Mouse (Mus musculus) lung, embryonic 15.5 days (tissue): ENCODE data around the gene Pcare. TPM values are rescaled to one million over a fixed set of nuclear protein-coding genes. Genes with fewer than 3 reads are reported as not detected.
"Not testable (repeated sequence)": the region's sequence is repeated elsewhere in the genome, so short reads cannot be mapped to it uniquely, and the experiment has no call there.

Experiments
- ATAC-seq: fragments of 200-750 bp; cut with Nextera tagmentation; 2 replicates; pipeline ENCODE4 v1.8.0; 2017; ENCODE audit warnings: moderate number of reproducible peaks, borderline replicate concordance; ENCODE audit not compliant: low FRiP score, low TSS enrichment; ENCODE audit errors: extremely low read depth
- H3K27ac ChIP-seq: fragments of 300-500 bp; sonication (generic); 2 replicates; pipeline ENCODE4 v1.5.1; 2015; ENCODE audit warnings: moderate library complexity, mild to moderate bottlenecking, inconsistent platforms
- H3K27me3 ChIP-seq: fragments of 300-500 bp; sonication (generic); 2 replicates; pipeline ENCODE4 v1.6.1; 2015; ENCODE audit warnings: inconsistent platforms
- H3K36me3 ChIP-seq: fragments of 300-500 bp; sonication (generic); 2 replicates; pipeline ENCODE4 v1.6.1; 2015; ENCODE audit warnings: inconsistent platforms
- H3K4me1 ChIP-seq: fragments of 300-500 bp; sonication (generic); 2 replicates; pipeline ENCODE4 v1.6.1; 2015; ENCODE audit warnings: inconsistent platforms
- H3K4me2 ChIP-seq: fragments of 300-500 bp; sonication (generic); 2 replicates; pipeline ENCODE4 v1.6.1; 2015; ENCODE audit warnings: inconsistent platforms, mild to moderate bottlenecking, moderate library complexity
- H3K4me3 ChIP-seq: fragments of 300-500 bp; sonication (generic); 2 replicates; pipeline ENCODE4 v1.5.1; 2015; ENCODE audit warnings: mild to moderate bottlenecking, inconsistent platforms
- H3K9ac ChIP-seq: fragments of 300-500 bp; sonication (generic); 2 replicates; pipeline ENCODE4 v1.6.1; 2015; ENCODE audit warnings: inconsistent platforms
- H3K9me3 ChIP-seq: fragments of 300-500 bp; sonication (generic); 2 replicates; pipeline ENCODE4 v1.6.1; 2016; ENCODE audit warnings: inconsistent platforms
- WGBS: fragments of 180-500 bp; shearing (Covaris S2); methylation state at CpG from one replicate; pipeline ENCODE4 v1.1.7; 2015; 5-methylcytosine and 5-hydroxymethylcytosine counted together
- polyA plus RNA-seq: library from polyadenylated mRNA; unstranded; fragments of >200 nt; fragmentation: Nextera tagmentation; extraction: Ambion mirVana; gene quantifications from 2 replicates; pipeline ENCODE4 v1.2.1, GENCODE M21; 2015

Gene Pcare
- polyA plus RNA-seq, 1 experiment from 2014 or later: not detected

DNA sequence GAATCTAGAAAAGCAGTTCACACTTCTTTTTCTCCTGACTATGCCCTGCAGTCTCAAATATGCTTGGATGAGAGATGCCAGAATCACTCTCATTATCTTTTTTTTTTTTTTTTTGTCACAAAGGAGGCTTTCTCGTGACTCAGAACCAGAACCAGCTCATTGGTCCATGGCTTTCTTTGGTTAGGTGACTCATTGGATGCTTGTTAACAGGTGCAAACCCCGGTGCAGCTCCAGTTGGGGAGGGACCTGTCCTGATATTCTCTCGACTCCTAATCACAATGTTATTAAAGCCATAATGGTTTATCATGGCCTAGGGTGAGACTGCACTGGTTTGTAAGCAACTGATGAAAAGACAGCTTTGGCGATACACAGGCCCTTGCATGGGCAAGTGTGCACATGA, 21.5 kb upstream of the Pcare start:
- no peaks in the 10 kb centered on the region for H3K9me3 ChIP-seq
- H3K4me1 ChIP-seq: no peaks in the 10 kb centered on the region
- H3K36me3 ChIP-seq: no peaks in the 10 kb centered on the region
- WGBS: 69% methylated on average over 4 of the region's 4 CpGs
- no peak overlapping the region for H3K27ac ChIP-seq
- H3K4me2 ChIP-seq: no peak overlapping the region
- no peaks in the 10 kb centered on the region for H3K27me3 ChIP-seq
- no peak for ATAC-seq
- H3K9ac ChIP-seq: no peak overlapping the region
- no peak overlapping the region for H3K4me3 ChIP-seq

DNA sequence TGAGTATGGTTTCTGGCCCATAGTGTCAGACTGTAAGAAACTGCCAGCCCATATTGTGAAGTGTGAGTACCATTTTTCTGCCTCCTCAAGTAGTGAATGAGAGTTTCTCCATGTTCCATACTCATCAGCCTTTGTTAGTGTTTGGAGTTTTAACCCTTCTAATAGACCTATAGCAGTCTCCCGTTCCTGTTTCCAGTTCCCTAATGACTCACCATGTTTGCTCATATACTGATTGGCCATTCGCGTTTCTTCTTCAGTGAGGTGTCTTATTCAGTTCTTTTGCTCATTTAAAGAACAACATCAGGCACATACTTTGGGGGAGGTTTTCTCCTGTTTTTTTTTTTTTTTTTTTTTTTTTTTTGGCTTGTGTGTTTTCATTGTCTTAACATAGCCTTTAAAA, 18.0 kb upstream of the Pcare start:
- H3K27ac ChIP-seq: no peak overlapping the region
- no peak overlapping the region for H3K9ac ChIP-seq
- H3K4me3 ChIP-seq: no peak overlapping the region
- H3K27me3 ChIP-seq: no peaks in the 10 kb centered on the region
- H3K4me2 ChIP-seq: no peak overlapping the region
- H3K36me3 ChIP-seq: no peaks in the 10 kb centered on the region
- no peaks in the 10 kb centered on the region for H3K9me3 ChIP-seq
- ATAC-seq: no peak
- 81% methylated on average over 3 of the region's 3 CpGs for WGBS
- no peaks in the 10 kb centered on the region for H3K4me1 ChIP-seq

- WGBS: 52% methylated on average over 6 of the region's 6 CpGs
- no peak overlapping the region for H3K9ac ChIP-seq
- H3K27me3 ChIP-seq: no peaks in the 10 kb centered on the region
- no peak for ATAC-seq
- H3K4me3 ChIP-seq: no peak overlapping the region
- H3K27ac ChIP-seq: no peak overlapping the region
- no peaks in the 10 kb centered on the region for H3K36me3 ChIP-seq
- H3K9me3 ChIP-seq: no peaks in the 10 kb centered on the region
- no peak overlapping the region for H3K4me2 ChIP-seq
- H3K4me1 ChIP-seq: no peaks in the 10 kb centered on the region
These were observed 16.9 kb upstream of the Pcare start for GRCm38 (mm10) chr17:71769564-71769963.

DNA sequence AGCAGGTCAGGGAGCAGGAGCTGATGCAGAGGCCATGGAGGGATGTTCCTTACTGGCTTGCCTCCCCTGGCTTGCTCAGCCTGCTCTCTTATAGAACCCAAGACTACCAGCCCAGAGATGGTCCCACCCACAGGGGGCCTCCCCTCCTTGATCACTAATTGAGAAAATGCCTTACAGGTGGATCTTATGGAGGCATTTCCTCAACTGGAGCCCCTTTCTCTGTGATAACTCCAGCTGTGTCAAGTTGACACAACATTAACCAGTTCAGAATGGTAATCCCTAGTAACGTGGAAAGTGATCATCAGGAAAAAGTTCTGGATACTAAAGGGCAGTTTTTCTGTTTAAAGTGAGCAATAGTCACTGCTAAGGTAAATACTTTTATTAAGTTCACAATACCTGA, 15.5 kb upstream of the Pcare start, which contains the start of gene Clip4:
Clip4 (plus strand) TSS at position 301 of the 400 bp plus-strand sequence.
- not testable (repeated sequence) for ATAC-seq, H3K27ac ChIP-seq, H3K9ac ChIP-seq, H3K9me3 ChIP-seq, H3K36me3 ChIP-seq, H3K27me3 ChIP-seq, H3K4me2 ChIP-seq, H3K4me3 ChIP-seq, H3K4me1 ChIP-seq
- 61% methylated on average over 1 of the region's 1 CpGs for WGBS

DNA sequence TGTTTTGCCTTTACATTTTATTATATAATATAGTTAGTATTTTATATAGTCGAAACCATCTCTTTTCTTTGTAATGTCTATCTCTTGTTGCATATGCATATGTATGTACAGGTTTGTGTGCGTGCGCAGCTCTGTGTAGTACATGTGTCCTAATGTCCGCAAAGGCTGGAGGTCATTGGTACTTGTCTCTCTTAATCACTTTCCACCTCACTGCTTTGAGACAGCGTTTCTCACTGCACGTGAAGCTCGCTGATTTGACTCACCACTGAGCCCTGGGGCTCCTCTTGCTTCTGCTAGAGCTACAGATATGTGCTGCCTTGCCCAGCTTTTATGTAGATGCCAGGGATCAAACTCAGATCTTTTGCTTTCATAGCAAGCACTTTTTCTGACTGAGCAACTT, 7.8 kb upstream of the Pcare start:
- Histone ChIP-seq H3K9ac (no peak overlapping the region), H3K4me3 (no peak overlapping the region), H3K36me3 (no peaks in the 10 kb centered on the region), H3K4me1 (no peaks in the 10 kb centered on the region), H3K27me3 (no peaks in the 10 kb centered on the region), H3K4me2 (no peak overlapping the region), H3K9me3 (no peaks in the 10 kb centered on the region), H3K27ac (no peak overlapping the region)
- no peak for ATAC-seq
- WGBS: 75% methylated on average over 7 of the region's 7 CpGs

DNA sequence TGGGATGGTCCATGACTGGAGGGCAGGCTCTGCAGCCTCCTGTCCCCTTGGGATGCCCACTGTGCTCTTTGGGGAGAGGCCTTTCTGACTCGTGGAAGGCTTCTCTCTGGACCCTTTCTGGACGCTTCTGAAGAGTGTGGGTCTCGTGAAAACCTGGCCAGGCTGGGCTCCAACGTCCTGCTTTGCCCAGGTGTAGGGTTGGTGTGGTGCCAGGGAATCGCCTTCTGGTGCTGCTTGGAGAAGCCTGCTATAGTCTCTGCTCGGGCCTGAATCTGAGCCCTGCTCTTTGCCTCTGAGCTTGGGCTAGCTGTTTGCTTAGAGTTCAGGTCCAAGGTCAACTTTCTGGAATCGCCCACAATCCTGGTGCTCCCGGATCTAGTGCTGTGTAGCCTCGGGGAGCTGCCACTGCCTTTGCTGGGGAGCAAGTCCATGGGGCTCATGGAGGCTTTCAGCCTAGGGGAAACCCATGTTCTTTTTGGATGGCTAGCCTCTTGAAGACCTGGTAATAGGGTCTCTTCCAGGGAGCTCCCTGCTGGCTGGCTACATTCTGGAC, 3.0 kb downstream of the Pcare start:
- Histone ChIP-seq H3K27ac (no peak overlapping the region), H3K4me1 (no peaks in the 10 kb centered on the region), H3K9ac (no peak overlapping the region), H3K9me3 (no peaks in the 10 kb centered on the region), H3K27me3 (no peaks in the 10 kb centered on the region), H3K4me2 (no peak overlapping the region), H3K36me3 (no peaks in the 10 kb centered on the region), H3K4me3 (no peak overlapping the region)
- WGBS: 68% methylated on average over 9 of the region's 9 CpGs
- no peak for ATAC-seq

GRCm38 (mm10) chr17:71747561-71747960, 5.1 kb downstream of the Pcare start:
- ATAC-seq: no peak
- H3K9ac ChIP-seq: no peak overlapping the region
- H3K4me3 ChIP-seq: no peak overlapping the region
- H3K27me3 ChIP-seq: no peaks in the 10 kb centered on the region
- no peak overlapping the region for H3K27ac ChIP-seq
- no peak overlapping the region for H3K4me2 ChIP-seq
- WGBS: 59% methylated on average over 8 of the region's 8 CpGs
- no peaks in the 10 kb centered on the region for H3K36me3 ChIP-seq
- peaks cover 9% of the 10 kb centered on the region; the same call in 1 of the 2 replicates for H3K4me1 ChIP-seq
- no peaks in the 10 kb centered on the region for H3K9me3 ChIP-seq

- no peak for ATAC-seq
- Histone ChIP-seq H3K4me3 (no peak overlapping the region), H3K9me3 (no peaks in the 10 kb centered on the region), H3K36me3 (no peaks in the 10 kb centered on the region), H3K27me3 (no peaks in the 10 kb centered on the region), H3K4me2 (no peak overlapping the region), H3K4me1 (peaks cover 9% of the 10 kb centered on the region; the same call in 1 of the 2 replicates), H3K9ac (no peak overlapping the region), H3K27ac (no peak overlapping the region)
- 72% methylated on average over 9 of the region's 9 CpGs for WGBS
These were observed 6.6 kb downstream of the Pcare start for GRCm38 (mm10) chr17:71746114-71746513.

DNA sequence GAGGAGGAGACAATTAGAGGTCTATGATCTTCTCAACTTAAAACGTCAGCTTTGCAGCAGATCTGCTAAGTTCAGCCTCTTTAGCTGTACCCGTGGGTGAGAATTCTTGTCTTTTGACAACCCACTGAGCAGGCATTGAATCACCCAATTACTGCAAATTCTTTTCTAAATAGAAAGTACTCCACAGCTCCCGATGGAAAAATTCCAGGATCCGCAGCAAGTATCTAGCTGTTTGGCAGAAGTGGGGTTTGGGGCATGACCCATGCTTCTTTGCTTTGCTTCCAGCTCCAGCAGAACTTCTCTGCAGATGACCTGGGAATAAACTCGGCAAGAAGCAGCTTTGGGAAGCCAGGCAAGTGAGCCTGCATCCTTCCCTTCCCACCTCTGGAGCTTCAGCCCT, 9.8 kb downstream of the Pcare start:
- no peak overlapping the region for H3K9ac ChIP-seq
- H3K9me3 ChIP-seq: no peaks in the 10 kb centered on the region
- no peak for ATAC-seq
- H3K4me3 ChIP-seq: no peak overlapping the region
- no peaks in the 10 kb centered on the region for H3K36me3 ChIP-seq
- H3K27ac ChIP-seq: no peak overlapping the region
- 13% methylated on average over 5 of the region's 5 CpGs for WGBS
- no peaks in the 10 kb centered on the region for H3K27me3 ChIP-seq
- no peak overlapping the region for H3K4me2 ChIP-seq
- peaks cover 9% of the 10 kb centered on the region; the same call in 1 of the 2 replicates for H3K4me1 ChIP-seq

GRCm38 (mm10) chr17:71742156-71742555, 10.5 kb downstream of the Pcare start:
- Histone ChIP-seq H3K4me1 (peaks cover 9% of the 10 kb centered on the region; the same call in 1 of the 2 replicates), H3K9ac (no peak overlapping the region), H3K9me3 (no peaks in the 10 kb centered on the region), H3K36me3 (no peaks in the 10 kb centered on the region), H3K4me2 (no peak overlapping the region), H3K27ac (no peak overlapping the region), H3K4me3 (no peak overlapping the region), H3K27me3 (no peaks in the 10 kb centered on the region)
- no peak for ATAC-seq
- 78% methylated on average over 3 of the region's 3 CpGs for WGBS

GRCm38 (mm10) chr17:71736442-71736841, 16.3 kb downstream of the Pcare start:
- no peaks in the 10 kb centered on the region for H3K36me3 ChIP-seq
- no peaks in the 10 kb centered on the region for H3K27me3 ChIP-seq
- H3K9ac ChIP-seq: no peak overlapping the region
- ATAC-seq: no peak
- no peak overlapping the region for H3K4me3 ChIP-seq
- no peak overlapping the region for H3K4me2 ChIP-seq
- whole genome bisulfite sequencing: 45% methylated on average over 3 of the region's 3 CpGs
- no peak overlapping the region for H3K27ac ChIP-seq
- no peaks in the 10 kb centered on the region for H3K4me1 ChIP-seq
- no peaks in the 10 kb centered on the region for H3K9me3 ChIP-seq

DNA sequence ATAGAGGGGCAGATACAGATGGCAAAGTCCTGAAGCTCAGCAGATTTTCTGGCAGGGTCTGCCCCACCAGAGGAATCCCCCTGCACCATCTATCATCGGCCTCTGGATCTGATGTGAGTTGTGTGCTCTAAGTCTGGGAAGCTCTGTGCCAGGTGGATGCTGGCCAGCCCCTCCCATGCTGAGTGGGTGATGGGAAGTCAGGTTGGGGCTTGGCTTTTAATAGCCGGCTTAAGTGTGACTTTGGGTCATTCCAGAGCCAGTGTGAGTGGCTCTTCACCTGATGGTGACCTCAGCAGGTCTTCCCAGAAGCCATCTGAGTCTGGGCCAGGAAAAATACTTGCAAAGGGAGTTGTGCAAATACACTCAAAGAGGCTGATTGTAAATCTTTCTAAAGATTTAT, 22.0 kb downstream of the Pcare start:
- peak; percentile 73 for ATAC-seq
- no peak overlapping the region for H3K4me3 ChIP-seq
- WGBS: 29% methylated on average over 2 of the region's 2 CpGs
- no peaks in the 10 kb centered on the region for H3K9me3 ChIP-seq
- H3K4me1 ChIP-seq: no peaks in the 10 kb centered on the region
- H3K9ac ChIP-seq: no peak overlapping the region
- H3K27me3 ChIP-seq: no peaks in the 10 kb centered on the region
- H3K4me2 ChIP-seq: no peak overlapping the region
- no peaks in the 10 kb centered on the region for H3K36me3 ChIP-seq
- no peak overlapping the region; the same call in 1 of the 2 replicates for H3K27ac ChIP-seq

DNA sequence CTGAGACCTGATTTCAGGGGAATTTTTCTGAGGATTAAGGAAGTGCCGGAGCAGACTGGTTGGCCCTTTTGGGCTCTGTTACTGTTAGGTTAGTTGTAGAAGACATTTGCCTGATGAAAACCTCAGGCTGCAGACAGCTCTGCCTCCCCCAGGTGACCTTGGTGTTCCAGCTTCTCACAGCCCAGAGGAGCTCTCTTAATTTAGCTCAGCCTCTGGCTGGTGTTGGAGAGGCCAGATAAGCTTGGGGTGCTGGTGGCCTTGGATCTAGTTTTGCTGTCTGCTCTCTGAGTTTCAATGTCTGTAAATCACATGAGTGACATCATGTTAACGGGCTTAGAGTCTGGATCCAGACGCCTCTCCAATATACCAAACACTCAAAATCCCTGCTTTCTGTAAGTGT, 31.7 kb downstream of the Pcare start:
- H3K9ac ChIP-seq: no peak overlapping the region
- H3K4me3 ChIP-seq: no peak overlapping the region
- H3K4me2 ChIP-seq: no peak overlapping the region
- no peak for ATAC-seq
- H3K4me1 ChIP-seq: no peaks in the 10 kb centered on the region
- no peaks in the 10 kb centered on the region for H3K36me3 ChIP-seq
- WGBS: 48% methylated on average over 3 of the region's 3 CpGs
- no peak overlapping the region for H3K27ac ChIP-seq
- H3K9me3 ChIP-seq: no peaks in the 10 kb centered on the region
- no peaks in the 10 kb centered on the region for H3K27me3 ChIP-seq
